Mouse (Mus musculus) layer of hippocampus, postnatal 25 days (tissue): Measurements from ENCODE around the gene Pm20d1. TPM values are rescaled to one million over a fixed set of nuclear protein-coding genes. Genes with fewer than 3 reads are reported as not detected.

Source experiments
- DNase-seq, 2 experiments: peaks; one replicate each; pipeline ENCODE4 v3.0.0; 2022; ENCODE audit warnings: mixed read lengths in 2 of 2, low spot score in 1 of 2; ENCODE audit errors: extremely low spot score in 1 of 2
- total RNA-seq, 2 experiments: library from RNA; stranded (reverse); gene quantifications; 2 replicates each; pipeline ENCODE4 v1.2.3; 2021

Gene Pm20d1
- total RNA-seq = 1 to 10 TPM; 2.0 to 3.2 TPM

DNA sequence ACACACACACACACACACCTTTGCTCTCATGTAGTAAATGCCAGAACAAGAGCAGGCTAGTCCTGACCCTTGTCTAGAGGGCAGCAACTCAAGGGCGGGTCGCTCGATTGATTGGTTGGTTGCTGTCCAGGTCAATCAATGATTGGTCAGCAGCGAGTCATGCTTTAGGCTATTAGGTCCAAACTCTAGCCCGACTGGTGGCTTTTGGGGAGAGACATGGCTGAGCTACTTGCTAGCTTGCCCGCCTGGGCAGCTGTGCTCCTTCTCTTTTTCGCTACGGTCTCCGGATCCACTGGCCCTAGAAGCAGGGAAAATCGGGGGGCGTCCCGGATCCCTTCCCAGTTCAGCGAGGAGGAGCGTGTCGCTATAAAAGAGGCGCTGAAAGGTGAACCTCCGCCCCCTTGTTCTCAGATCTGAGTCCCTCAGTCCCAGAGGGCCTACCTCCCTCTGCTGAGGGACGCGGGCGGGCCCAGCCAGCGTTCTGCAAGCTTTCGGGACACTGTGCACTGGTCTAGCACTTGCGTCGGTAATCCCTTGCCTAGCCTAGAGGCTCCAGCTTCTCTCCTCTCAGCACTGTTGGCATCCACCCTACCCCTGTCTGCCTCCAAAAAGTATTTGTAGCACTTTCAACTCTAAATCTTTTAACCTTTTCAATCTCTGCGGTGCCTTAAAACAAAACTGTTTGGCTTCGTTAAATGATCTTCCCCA lies at the start of gene Pm20d1:
TSS of gene Pm20d1 (plus strand) at position 180 of the 708 bp plus-strand sequence.
- DNase-seq = peak in 1 of 2 experiments; percentile 13

DNA sequence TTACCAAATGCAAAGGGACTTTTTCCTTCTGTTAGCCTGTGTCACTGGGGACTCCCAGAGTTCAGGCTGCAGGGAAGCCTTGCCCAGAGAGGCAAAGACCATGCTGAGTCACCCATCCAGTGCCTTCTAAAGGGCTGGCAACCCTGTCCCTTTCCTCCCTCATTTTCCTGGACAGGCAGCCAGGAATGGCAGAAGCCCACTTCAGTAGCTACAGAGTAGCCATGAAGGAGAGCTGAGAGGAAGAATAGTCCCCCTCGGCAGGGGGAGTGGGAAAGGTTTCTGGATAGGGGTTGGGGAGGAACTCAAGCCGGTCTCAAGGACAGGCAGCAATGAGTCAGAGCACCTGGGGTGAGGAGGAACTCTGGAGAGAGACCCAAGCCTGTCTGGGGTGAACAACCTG lies 49.4 kb upstream of the Pm20d1 start:
- DNase-seq = no peak

DNA sequence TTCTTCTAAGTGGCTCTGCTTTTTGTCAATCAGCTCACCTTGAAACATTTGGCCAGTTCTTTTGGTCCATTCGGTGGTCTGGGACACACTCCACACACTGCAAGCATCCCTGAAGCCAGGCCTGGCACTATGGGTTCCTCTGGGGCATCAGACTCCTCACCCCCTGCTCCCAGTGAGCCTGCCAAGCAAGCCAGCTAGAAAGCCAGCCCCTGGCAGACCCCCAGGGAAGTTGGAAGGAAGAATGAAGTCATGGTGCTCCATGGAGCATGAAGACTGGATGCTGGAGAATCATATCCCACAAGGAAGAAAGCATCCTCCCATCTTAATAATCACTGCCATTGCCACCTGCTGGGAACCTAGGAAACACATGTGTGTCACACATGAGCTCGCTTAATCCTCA lies 48.5 kb upstream of the Pm20d1 start:
- no peak for DNase-seq

DNA sequence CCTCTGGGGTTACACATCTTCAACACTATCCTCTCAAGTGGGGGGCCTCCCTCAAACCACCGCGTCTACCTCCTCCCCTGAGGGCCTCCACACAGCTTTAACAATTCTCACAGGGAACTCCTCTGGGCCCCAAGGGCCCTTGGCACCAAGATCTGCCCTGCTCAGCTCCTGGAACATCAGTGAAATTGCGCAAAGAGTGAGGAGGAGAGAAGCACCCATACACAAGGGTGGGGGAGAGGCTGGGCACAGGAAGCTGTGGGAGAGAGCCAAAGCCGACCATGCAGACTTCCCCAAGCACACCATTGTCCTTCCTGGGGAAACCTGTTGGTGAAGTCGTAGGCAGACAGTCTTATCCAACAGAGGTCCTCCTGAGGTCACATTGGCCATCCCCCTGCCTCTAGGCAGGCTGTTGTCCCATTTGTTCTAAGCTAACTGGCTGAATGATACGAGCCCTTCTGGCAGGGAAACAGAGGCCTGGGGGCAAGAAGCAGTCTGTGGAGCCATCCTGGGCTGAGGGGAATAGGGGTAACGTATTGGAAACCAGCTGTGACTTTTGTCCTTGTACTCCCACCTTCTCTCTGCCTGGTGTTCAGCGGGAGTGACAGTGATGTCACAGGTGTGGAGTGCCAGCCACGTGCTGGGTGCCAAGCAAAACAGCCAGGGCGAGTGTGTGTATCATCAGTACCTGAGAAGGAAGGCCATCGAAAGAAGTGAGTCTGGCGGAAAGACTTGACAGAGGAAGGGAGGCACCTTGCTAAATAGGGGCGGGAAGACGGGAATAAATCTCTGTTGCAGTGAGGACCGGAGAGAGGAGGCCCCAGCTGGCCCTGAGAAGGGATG lies 47.3 kb upstream of the Pm20d1 start:
- no peak for DNase-seq

DNA sequence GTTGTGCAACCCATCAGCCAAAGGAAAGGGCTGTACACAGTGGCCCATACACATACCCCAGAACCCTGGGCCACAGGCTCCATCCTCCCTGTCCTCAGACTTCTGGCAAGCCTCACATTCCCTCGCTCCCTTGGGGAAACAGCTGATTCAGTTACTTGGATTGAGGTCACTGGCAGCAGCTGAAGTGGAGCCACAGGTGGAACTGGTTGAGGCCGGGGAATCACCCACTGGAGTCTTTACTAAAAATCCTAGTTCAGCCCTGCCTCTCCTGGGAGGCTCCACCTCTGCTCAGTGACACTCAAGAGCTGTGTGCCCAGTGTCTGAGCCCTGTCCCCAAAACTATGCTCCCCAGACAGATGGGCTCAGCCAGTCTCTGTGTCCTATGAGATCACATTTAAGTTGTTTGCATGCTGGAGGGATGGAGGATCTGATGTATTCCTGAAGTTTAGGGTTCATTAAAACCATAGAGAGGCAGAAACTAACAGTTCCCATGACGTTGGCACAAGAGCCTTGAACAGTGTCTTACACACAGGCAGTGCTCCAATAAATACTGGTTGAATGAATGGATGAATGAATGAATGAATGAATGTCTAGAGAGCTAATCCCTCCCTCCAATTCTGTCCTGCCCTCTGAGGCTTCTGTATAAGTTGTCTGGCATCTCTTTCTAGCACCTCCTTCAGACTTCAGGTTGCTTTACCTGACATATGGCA lies 45.8 kb upstream of the Pm20d1 start:
- DNase-seq = no peak

DNA sequence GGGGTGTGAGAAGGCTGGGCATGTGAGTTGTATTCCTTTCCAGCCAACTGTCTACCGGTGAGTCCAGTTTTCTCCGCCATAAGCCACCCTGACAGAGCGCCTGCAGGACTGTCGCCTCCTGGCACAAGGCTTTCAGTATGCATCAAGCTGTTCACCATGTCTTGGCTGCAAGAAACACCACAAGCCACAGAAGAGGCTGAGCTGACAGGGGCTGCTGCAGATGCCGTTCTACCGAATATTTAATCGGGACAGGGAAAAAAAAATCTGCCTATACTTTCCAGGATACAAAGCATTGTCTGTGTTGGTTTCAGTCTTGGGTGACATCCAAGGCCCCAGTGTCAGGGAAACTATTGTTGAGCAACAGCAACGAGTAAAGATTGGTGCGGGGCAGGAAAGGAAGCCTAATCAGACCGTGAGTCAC lies 45.3 kb upstream of the Pm20d1 start:
- no peak for DNase-seq

DNA sequence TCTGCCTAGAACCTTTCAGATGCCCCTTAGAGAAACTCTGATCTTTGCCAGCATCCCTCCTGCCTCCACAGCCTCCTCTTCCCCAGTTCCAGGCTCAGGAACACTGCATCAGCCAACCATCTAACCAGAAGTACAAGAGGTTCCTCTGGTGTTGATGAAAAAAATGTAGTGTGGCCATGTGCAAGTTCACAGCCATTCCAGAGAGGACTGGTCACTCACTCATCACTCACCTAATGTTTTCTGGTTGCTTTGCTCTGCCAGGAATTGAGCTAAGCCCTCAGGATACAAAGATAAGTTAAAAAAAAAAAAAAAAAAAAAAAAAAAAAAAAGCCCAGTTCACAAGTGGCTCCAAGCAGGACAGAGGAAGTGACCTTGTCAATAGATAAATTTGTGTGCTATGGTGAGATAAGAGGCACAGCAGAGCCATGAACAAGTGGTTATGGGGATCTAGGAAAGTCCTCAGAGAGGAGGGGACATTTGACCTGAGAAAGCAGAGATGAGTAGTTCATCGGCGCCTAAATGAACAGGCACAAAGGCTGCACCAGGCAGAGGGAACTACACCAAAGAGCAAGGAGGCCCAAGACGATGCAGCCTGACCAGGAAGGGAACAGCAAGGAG lies 42.9 kb upstream of the Pm20d1 start:
- no peak for DNase-seq

DNA sequence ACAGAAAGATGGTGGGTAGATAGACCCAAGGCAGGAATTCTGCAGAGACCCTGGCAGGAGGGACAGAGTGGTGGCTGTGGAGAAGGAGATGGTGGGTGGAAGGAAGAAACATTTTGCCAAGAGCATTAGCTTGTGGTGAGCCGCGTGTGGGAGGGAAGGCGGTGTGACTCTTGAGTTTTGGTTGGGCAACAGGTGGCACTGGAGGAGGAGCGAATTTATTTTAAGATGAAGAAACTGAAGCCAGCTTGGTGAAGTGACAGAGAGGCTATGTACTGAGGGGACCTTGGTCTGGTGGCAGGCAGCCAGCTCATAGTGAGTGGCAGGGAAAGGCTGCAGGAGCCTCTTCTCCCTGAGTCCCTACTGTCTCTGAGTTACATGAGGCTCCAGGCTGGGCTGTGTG lies 42.3 kb upstream of the Pm20d1 start:
- peak in 1 of 2 experiments; percentile 14 for DNase-seq

DNA sequence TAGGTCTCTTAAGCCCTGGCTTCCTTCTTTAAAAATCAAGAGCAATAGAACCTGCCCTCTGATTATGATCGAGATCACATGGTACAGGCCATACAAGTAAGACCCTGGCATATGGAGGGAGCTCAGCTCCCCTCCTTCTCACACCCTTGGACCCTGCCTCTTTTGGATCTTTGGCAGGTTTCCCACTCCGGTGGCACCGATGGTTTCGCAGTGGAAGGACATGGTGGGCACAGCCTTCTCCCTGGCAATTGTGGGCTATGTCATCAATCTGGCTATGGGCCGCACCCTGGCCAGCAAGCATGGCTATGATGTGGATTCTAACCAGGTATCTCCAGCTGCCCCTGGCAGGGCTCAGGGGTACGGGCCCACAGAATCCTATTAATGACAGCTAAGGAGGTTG lies 40.0 kb upstream of the Pm20d1 start:
- DNase-seq = no peak

DNA sequence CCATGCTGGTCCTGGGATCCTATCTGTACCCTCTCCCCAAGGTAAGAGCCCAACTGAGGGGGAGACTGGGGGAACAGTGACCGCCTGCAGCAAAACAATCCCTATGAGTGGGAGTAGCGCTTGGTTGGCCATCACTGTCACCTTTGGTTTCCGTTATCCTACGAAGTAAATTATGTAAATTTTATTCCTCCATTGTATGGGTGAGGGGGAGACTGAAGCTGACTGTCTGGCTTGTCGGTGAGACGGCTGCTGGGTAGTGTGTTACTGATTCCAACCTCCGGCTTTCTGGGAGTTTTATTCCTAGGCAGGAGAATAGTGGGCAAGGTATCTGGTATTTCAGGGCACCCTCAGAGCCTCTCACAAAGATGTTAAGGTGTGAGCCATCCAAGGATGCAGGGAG lies 38.4 kb upstream of the Pm20d1 start:
- DNase-seq = no peak

DNA sequence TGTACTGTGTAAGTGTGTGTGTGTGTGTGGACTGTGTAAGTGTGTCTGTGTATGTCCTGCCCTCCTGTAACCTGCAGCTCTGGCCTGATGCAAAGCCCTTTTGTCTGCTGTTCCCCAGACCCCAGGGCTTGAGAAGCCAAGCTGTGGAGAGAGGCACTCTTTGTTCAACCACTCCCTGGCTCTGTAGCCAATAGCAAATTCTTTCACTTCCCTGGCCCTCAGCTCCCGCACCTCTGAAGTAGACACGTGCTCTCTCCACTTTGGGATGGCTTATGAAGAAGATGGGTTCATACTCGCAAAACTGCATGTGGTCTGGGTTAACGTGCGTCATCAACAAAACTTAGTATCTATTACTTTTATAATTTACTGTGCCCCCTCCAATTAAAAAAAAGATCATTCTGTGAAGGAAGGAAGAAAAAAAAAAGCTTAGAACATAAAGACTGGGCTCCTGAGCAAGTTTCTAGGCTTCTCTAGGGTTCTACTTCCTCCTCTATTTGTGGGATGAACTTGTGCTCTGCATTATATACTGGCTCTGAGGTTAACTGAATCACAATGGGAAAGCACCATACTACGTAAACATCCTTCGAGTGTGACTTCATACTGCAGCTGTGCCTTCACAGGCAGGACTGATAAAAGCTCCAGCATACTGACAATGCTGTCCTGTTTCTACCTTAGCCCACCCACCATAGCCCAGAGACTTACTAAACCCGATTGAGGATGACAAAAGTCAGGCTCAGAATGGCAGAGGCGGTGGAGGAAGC lies 37.3 kb upstream of the Pm20d1 start:
- no peak for DNase-seq

DNA sequence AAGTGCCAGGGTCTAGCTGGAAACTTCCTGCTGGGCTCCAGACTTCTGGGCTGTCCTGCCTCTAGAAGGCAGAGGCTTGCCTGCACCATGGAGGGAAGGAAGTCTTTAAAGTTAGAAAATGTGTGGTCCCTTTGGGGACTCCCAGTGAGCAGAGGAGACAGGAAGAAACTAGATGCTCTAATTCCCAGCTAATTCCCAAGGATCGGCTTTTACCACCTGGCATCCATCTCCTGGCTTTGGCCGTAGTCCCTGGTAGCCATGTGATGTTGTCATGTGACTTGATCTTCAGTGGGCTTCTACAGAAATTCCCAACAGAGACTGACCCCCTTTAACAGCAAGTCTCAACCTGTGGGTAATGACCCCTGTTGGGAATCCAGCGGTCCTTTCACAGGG lies 36.8 kb upstream of the Pm20d1 start:
- DNase-seq = no peak

DNA sequence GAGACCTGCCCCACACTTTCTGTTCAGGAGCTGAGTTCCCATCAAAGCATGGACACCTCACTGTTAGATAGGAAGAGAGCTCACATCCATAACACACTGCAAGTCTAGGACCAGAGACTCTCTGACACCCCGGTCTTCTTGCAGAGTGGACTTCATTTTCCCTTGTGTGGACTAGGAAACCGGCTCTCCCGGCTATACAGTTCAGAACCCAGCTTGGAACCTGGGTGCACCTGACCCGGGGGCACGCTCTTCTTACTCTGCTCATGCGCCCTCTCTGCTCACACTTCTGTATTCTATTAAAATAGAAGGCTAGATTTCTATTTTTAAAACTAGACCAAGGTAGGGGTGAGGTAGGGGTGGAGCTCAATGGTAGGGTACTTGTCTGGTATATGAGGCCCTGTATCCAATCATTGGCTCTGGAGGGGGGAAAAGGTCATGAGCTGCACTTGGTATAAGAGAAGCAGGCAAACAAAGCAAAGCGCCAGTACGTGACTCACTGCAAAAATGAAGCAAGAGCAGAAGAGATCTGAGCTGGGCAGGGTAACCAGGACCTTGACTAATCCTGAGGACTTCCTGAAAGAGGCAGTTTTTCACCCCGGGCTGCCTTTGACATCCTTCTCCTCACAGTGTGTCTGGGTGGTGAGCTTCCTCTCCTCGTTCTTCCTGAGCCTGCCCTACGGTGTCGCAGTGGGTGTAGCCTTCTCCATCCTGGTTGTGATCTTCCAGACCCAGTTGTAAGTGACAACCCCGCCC lies 35.9 kb upstream of the Pm20d1 start:
- no peak for DNase-seq

DNA sequence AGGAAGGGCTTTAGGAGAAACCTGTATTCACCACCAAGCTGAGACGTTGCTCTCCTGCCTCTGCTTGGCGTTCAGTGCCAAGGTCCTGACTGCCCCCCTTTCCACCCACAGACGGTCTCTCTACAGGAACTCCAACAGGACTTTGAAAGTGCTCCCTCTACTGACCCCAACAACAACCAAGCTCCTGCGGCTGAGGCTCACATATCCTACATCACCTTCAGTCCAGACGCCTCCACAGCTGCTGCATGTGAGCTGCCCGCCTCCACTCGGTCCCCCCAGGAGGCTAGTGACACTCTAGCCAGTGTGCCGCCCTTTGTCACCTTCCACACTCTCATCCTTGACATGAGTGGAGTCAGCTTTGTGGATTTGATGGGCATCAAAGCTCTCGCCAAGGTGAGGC lies 33.5 kb upstream of the Pm20d1 start:
- DNase-seq = no peak

DNA sequence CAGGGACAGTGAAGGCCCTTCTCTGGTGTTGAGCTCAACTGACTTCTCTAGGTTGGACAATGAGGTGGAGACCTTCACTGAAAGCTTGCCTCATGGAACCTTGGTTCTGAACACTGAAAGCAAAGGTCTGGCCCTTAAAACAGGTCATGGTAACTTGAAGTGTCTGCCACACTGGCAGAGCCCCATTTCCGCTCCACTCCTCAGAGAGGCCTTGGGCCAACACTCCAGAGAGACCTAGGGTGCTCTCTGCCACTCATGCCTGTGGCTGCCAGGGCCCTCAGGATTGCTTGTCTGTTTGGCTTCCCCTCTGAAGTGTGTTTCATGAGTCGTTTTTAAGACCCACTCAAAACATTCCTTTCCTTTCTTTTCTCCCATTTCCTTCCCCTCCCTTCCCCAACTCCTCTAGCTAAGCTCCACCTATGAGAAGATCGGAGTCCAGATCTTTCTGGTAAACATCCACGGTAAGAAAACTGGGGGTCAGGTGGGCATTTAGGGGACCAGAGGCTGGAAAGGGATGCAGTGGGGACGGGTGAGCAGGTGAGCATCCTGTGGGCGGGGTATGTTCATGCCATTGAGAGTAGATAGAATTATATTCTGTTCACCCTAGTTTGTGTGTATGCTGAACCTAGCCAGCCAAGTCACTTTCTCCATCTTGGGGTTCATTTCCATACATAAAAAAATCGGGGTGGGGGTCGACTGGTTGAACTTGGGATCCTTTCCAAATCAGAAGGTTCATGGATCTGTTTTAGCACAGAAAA lies 32.4 kb upstream of the Pm20d1 start:
- no peak for DNase-seq

DNA sequence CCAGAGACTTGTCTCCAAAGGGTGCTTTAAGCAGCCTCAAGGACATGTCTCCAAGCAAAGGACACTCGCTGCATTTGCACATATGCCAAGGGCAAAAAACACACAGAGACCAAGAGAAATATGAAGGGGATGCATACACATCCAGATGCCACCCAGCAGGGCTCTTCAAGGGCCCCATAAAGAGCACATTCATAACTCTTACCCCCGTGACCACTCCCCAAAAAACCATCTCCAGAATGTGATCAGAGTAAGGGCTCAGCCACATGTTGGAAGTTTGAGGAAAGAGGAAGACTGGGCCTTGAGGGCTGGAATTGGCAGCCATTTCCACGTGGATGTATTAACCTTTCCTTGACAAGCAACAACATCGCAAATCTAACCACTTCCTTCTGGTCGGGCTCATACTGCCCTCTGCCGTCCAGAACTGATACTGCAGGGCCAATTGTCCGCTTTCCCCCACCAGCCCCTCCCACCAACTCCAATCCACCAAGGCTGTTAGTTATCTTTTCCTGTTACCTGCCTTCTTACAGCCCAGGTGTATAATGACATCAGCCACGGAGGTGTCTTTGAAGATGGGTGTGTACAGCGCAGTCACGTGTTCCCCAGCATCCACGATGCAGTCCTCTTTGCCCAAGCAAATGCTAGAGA lies 31.7 kb upstream of the Pm20d1 start:
- peak; percentile 79 to 89 for DNase-seq

DNA sequence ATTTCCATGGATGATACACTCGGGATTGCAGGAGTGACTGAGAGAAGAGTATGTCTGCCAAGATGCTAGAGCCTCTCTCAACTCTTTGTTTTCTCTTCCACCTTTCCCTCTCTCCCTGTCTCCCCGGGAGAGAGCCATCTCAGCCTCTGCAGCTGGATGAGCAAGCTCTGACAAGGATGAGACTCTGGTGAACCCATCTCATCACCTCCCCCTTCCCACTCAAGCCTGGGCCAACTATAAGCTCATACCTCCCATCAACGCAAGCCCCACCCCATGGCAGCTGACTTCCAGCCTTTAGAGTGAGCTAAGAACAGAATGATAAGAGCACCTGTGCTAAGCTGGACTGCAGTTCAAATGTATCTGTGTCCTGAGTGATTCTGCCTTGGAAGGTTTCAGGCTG lies 27.9 kb upstream of the Pm20d1 start:
- DNase-seq = no peak

DNA sequence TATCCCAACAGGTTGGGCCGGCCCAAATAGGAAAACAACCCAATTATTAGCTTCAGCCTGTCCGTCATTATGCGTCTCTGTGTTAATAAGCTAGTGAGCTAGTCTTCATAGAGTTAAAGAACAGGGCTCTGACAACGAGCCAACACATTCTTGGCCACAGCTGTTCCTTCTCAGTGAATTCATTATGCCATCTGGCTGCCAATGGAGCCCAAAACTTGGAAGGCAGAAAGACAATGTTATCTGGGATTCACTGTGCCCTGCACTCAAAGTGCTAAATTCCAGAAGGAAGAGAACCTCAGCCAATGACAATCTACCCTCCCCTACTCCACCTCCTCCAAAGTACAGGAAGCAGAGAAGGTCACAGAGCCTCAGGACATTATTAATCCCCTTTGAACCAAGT lies 26.5 kb upstream of the Pm20d1 start:
- peak; percentile 55 to 70 for DNase-seq
